In genomic region chr16:37790781-37791175, GRCm38 (mm10) we compare ENCODE assay signal across 11 mouse cellular contexts. TPM values are rescaled to one million over a fixed set of nuclear protein-coding genes. Genes with fewer than 3 reads are reported as not detected.
DNase-seq lines count a peak whose midpoint lies in the region; ATAC-seq and TF ChIP-seq lines count a peak whose summit lies in the region.
"Had no signal": no experiment of that assay in that cellular context is flagged by ENCODE, and none has a peak within 500 bp of the region (broad histone marks: within the 10 kb centered on the region; RNA-seq: fewer than 3 reads in every experiment).

No protein-coding gene starts in this region.

- H3K9ac ChIP-seq in embryonic facial prominence, embryonic 15.5 days, result no peak overlapping the region
- H3K9ac ChIP-seq in lung, postnatal 0 days (replicated peaks; ENCODE audit: low read depth), result no peak overlapping the region

- TF ChIP-seq EP300 in lung, postnatal 0 days (IDR thresholded peaks at IDR 0.05), result no peak; the same call in 1 of the 2 replicates

- H3K4me1 ChIP-seq in embryonic facial prominence, embryonic 15.5 days, result peaks cover 79% of the 10 kb centered on the region
- H3K4me1 ChIP-seq in lung, postnatal 0 days (ENCODE audit: insufficient read depth, low read depth, low read length), result peaks cover 38% of the 10 kb centered on the region

- 48% methylated on average over 8 of the region's 8 CpGs for WGBS in embryonic facial prominence, embryonic 15.5 days
- WGBS in lung, postnatal 0 days, result 39% methylated on average over 8 of the region's 8 CpGs

- peaks cover 34% of the 10 kb centered on the region for H3K36me3 ChIP-seq in embryonic facial prominence, embryonic 15.5 days
- no peaks in the 10 kb centered on the region for H3K36me3 ChIP-seq in lung, postnatal 0 days (ENCODE audit: insufficient read depth, low read length)

- no peaks in the 10 kb centered on the region for H3K27me3 ChIP-seq in embryonic facial prominence, embryonic 15.5 days
- H3K27me3 ChIP-seq in lung, postnatal 0 days (replicated peaks; ENCODE audit: insufficient read depth, low read length), result no peaks in the 10 kb centered on the region

- no peak for TF ChIP-seq CTCF in lung, postnatal 0 days (IDR thresholded peaks at IDR 0.05)

- H3K4me3 ChIP-seq in embryonic facial prominence, embryonic 15.5 days (replicated peaks), result no peak overlapping the region
- H3K4me3 ChIP-seq in lung, postnatal 0 days (ENCODE audit: low read depth, low read length), result no peak overlapping the region

- peak; percentile 37 for DNase-seq in kidney, adult 11 months
- no peak for DNase-seq in kidney, adult 18-20 months
- DNase-seq in heart, postnatal 4 days, result peak; percentile 71
- no peak for DNase-seq in lung, postnatal 0 days (ENCODE audit: low spot score)
- no peak for DNase-seq in T-cell, adult 2 months (ENCODE audit: low spot score)
- no peak for DNase-seq in adrenal gland, adult 18-20 months (ENCODE audit: low spot score in 2 of 2)
- DNase-seq in cerebellum, adult 18-20 months, result no peak
- DNase-seq: left cerebral cortex, postnatal 4 days had no signal

- ATAC-seq in embryonic facial prominence, embryonic 15.5 days (ENCODE audit: insufficient number of reproducible peaks, low FRiP score, low TSS enrichment, low read depth), result no peak
- no peak for ATAC-seq in lung, postnatal 0 days
- ATAC-seq: CD4-positive, CD25-positive, alpha-beta regulatory T cell, adult 4 months; midbrain, embryonic 16.5 days had no signal

- no peak overlapping the region for H3K4me2 ChIP-seq in embryonic facial prominence, embryonic 15.5 days (replicated peaks)
- no peak overlapping the region for H3K4me2 ChIP-seq in lung, postnatal 0 days (replicated peaks; ENCODE audit: low read depth, low read length)

- peak overlapping the region; percentile 89 for H3K27ac ChIP-seq in embryonic facial prominence, embryonic 15.5 days (replicated peaks)
- H3K27ac ChIP-seq in lung, postnatal 0 days (ENCODE audit: low read length), result peak overlapping the region; percentile 47

- no peaks in the 10 kb centered on the region for H3K9me3 ChIP-seq in embryonic facial prominence, embryonic 15.5 days (replicated peaks)
- no peaks in the 10 kb centered on the region for H3K9me3 ChIP-seq in lung, postnatal 0 days (ENCODE audit: low read length)

RNA-seq across cellular contexts. Expression of gene Fstl1, which starts 14.1 kb away (rescaled TPM):
- 725 and 741 TPM in 2 replicates for polyA plus RNA-seq in embryonic facial prominence, embryonic 15.5 days (2015; fragmentation: Nextera tagmentation; extraction: Ambion mirVana)
- 100 to 1,000 TPM; 457 to 460 TPM for total RNA-seq in heart, postnatal 4 days (2021)
- polyA plus RNA-seq in lung, postnatal 0 days (2015; fragmentation: Nextera tagmentation; extraction: Ambion mirVana), result 305 and 333 TPM in 2 replicates
- 10 to 100 TPM; 27.9 to 57.9 TPM for total RNA-seq in adrenal gland, adult 18-20 months (2021)

Comparison
In these comparisons a context has a peak if more than half of its experiments do, and no peak if none do; other contexts are left out.
1. DNase-seq: peak in kidney, adult 11 months (single experiment) and heart, postnatal 4 days (single experiment); none in kidney, adult 18-20 months (single experiment), lung, postnatal 0 days (single experiment), T-cell, adult 2 months (single experiment), adrenal gland, adult 18-20 months (0 of 2) and cerebellum, adult 18-20 months (0 of 2).
2. RNA of gene Fstl1, which starts 14.1 kb away (total RNA-seq): 457 to 460 TPM in heart, postnatal 4 days; 27.9 to 57.9 TPM in adrenal gland, adult 18-20 months; every median in the first group is over 4 times any median in the second.